Mouse (Mus musculus): Measurements from ENCODE around the gene Naaladl2. TPM values are rescaled to one million over a fixed set of nuclear protein-coding genes. Genes with fewer than 3 reads are reported as not detected.

Naaladl2 gene
- polyA plus RNA-seq, 1 experiment from 2014 or later: 0.23 TPM

DNA sequence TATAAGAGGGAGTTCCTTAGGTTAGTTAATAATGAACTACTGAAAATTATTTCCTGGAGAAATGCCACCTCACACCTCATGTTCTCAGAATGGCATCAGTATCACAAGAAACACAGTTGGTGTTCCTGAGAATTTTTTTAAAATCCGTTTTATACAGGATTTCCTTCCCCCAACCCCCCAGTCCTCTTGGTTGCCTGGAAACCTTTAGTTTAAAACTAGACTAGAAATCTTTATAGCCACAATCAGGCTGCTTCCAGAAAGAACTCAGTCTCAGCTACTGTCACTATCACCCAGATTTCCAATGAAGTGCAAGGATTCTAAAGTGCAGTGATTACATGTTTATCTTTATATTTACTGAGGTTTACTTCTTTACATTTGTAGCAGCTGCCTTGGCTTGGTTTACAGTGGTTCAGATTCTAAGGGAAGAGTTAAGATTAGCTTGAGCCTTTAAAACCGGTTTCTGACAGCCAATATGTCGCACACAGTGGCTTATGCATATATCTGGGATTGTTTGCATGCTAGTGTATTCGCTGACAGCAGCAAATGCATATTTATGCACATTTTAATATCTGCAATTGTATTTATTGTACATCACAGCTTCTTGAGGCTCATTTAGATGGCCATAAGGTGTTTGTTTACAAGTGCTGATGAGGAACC is 657.5 kb downstream of the Naaladl2 start:
- H3K4me1 ChIP-seq (replicated peaks): no peaks in the 10 kb centered on the region
- DNase-seq (no peak), ATAC-seq (ENCODE audit: low read depth) (no peak)
- H3K36me3 ChIP-seq: no peaks in the 10 kb centered on the region
- no peak overlapping the region for H3K9ac ChIP-seq
- 41% methylated on average over 4 of the region's 4 CpGs for WGBS (ENCODE audit: insufficient replicate concordance)
- no peaks in the 10 kb centered on the region for H3K9me3 ChIP-seq (replicated peaks)
- no peak overlapping the region for H3K27ac ChIP-seq
- no peaks in the 10 kb centered on the region for H3K27me3 ChIP-seq
- H3K4me2 ChIP-seq: no peak overlapping the region
- no peak overlapping the region for H3K4me3 ChIP-seq (replicated peaks)

DNA sequence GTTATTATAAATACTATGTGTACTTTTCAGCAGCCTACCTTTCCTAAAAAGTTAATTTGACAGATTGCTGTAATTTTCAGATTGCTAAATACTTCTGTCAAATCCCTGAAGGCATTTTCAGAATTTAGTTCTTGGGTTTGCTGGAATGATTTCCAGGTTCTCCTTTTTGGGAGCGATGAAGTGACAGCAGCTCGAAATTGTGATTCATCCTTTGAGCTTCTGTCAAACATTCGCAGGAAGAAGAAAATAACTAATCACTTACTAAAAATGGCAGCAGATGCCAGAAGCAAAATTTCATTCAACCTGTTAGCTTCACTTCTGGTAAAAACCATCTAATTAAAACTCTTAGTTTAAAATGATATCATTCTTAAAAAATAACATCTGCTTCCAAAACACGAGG is 680.1 kb downstream of the Naaladl2 start:
- H3K4me2 ChIP-seq: no peak overlapping the region
- H3K27me3 ChIP-seq: no peaks in the 10 kb centered on the region
- ATAC-seq (ENCODE audit: low read depth): no peak
- no peaks in the 10 kb centered on the region for H3K36me3 ChIP-seq
- DNase-seq: no peak
- H3K4me3 ChIP-seq (replicated peaks): no peak overlapping the region
- H3K9ac ChIP-seq: no peak overlapping the region
- H3K27ac ChIP-seq: no peak overlapping the region
- H3K4me1 ChIP-seq (replicated peaks): no peaks in the 10 kb centered on the region
- WGBS (ENCODE audit: insufficient replicate concordance): 70% methylated on average over 4 of the region's 4 CpGs
- H3K9me3 ChIP-seq (replicated peaks): no peaks in the 10 kb centered on the region

DNA sequence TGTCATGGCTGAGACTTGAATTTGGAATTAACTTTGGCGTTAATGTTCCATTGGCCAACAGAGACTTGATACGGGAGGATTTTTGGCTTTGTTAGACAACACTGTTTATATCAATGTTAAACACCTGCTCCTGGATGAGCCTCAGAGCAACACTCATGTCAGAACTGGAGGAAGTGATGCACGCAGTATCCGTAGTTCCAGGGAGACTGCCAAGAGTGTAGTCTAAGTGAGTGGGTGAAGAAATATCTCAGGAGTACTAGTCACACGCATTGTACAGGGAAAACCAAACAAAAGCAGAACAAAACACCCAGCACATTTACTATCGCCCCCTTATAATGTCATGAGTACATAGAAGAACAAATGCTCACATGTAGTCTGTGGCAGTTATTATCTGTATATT is 703.4 kb downstream of the Naaladl2 start:
- no peak for ATAC-seq (ENCODE audit: low read depth)
- H3K4me1 ChIP-seq (replicated peaks): no peaks in the 10 kb centered on the region

DNA sequence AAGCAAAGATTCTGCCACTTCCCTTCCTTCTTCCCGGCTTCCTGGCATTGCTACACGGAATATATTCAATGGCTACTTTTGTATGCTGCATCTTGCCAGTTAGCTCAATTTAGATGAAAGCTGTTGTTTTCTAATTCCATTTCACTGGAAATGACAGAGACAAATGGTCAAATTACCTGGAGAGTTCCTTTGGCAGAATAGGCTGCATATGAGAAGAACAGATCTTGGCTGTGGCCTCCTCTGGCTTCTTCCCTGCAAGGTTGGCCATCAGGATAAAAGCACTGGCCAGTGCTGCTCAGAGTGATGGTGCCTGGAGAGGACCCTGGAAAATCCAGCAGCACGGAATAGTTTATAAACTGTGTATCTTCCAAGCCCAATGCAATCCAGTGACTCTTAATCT is 711.3 kb downstream of the Naaladl2 start:
- WGBS (ENCODE audit: insufficient replicate concordance): 56% methylated on average over 3 of the region's 3 CpGs
- Histone ChIP-seq H3K9ac (no peak overlapping the region), H3K4me2 (no peak overlapping the region), H3K4me3 (replicated peaks) (no peak overlapping the region), H3K9me3 (replicated peaks) (no peaks in the 10 kb centered on the region), H3K27me3 (no peaks in the 10 kb centered on the region), H3K4me1 (replicated peaks) (no peaks in the 10 kb centered on the region), H3K36me3 (no peaks in the 10 kb centered on the region), H3K27ac (no peak overlapping the region)
- ATAC-seq (ENCODE audit: low read depth) (no peak), DNase-seq (no peak)

More for the DNA sequence above, 703.4 kb downstream of the Naaladl2 start:
- Histone ChIP-seq H3K9me3 (replicated peaks) (no peaks in the 10 kb centered on the region), H3K4me2 (no peak overlapping the region), H3K27ac (no peak overlapping the region), H3K9ac (no peak overlapping the region), H3K4me3 (replicated peaks) (no peak overlapping the region), H3K27me3 (no peaks in the 10 kb centered on the region), H3K36me3 (no peaks in the 10 kb centered on the region)
- 69% methylated on average over 6 of the region's 6 CpGs for WGBS (ENCODE audit: insufficient replicate concordance)
- no peak for DNase-seq

DNA sequence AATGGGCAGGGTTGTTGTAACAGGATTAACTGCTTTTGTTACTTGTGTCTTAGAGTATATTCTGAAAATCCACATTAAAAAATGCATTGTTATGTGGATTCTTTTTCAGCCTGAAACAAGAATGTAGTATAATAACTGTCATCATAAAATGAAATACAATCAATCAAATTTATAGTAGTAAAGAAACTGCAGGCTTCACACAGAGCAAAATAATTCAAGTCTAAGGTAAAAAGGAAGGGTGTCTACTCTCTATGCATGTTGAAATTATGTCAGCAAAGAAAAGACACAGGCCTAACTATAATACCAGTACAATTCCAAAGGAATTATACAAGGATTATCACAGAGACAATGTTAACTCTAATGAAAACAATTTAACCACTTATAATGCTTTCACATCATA is 752.3 kb downstream of the Naaladl2 start:
- H3K36me3 ChIP-seq: no peaks in the 10 kb centered on the region
- DNase-seq: no peak
- no peaks in the 10 kb centered on the region for H3K27me3 ChIP-seq
- H3K27ac ChIP-seq: no peak overlapping the region
- no peak overlapping the region for H3K4me2 ChIP-seq
- no peak overlapping the region for H3K9ac ChIP-seq
- no peaks in the 10 kb centered on the region for H3K9me3 ChIP-seq (replicated peaks)
- H3K4me1 ChIP-seq (replicated peaks): no peaks in the 10 kb centered on the region
- H3K4me3 ChIP-seq (replicated peaks): no peak overlapping the region
- no peak for ATAC-seq (ENCODE audit: low read depth)

DNA sequence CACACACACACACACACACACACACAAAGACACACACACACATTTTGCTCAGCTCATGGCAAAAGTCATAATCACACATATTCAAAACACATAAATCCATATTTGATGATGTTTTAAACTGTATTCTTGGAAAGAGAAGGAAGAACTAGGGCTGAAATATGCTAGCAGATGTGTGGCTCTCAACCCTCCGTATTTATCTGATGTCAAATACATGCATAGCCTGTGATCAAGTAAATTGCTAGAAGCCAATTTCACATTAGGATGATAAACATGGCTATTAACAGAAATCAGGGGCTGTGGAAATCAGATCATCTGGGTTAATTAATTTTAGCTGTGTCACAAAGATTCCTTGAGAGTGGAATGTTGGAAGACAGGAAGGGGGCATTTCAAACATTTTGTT is 752.8 kb downstream of the Naaladl2 start:
- WGBS (ENCODE audit: insufficient replicate concordance): 54% methylated on average over 1 of the region's 1 CpGs

DNA sequence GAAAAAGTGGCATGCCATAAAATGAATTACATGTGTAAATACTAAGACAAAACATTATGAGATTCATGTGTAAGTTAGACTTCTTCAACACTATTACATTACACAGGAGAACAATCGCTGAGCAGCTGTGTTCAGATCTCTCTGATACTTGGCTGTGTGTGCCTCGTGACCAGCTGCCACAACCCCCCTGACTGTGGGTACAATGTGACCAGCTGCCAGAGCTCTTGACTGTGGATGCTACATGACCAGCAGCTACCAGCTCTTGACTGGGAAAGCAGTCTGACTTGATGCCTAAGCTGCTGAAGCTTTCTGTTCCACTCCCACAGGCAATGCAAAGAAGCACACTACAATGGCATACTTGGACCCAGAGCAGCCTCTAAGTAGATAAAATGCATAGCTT is 789.1 kb downstream of the Naaladl2 start:
- H3K9me3 ChIP-seq (replicated peaks): no peaks in the 10 kb centered on the region
- no peaks in the 10 kb centered on the region for H3K36me3 ChIP-seq
- H3K27me3 ChIP-seq: no peaks in the 10 kb centered on the region
- no peak overlapping the region for H3K9ac ChIP-seq
- H3K4me2 ChIP-seq: no peak overlapping the region
- ATAC-seq (ENCODE audit: low read depth) (no peak), DNase-seq (no peak)
- no peaks in the 10 kb centered on the region for H3K4me1 ChIP-seq (replicated peaks)
- H3K4me3 ChIP-seq (replicated peaks): no peak overlapping the region
- 53% methylated on average over 2 of the region's 2 CpGs for WGBS (ENCODE audit: insufficient replicate concordance)
- no peak overlapping the region for H3K27ac ChIP-seq

More for the DNA sequence above, 752.8 kb downstream of the Naaladl2 start:
- no peaks in the 10 kb centered on the region for H3K36me3 ChIP-seq
- ATAC-seq (ENCODE audit: low read depth) (no peak), DNase-seq (no peak)
- no peaks in the 10 kb centered on the region for H3K27me3 ChIP-seq
- H3K4me2 ChIP-seq: no peak overlapping the region
- H3K27ac ChIP-seq: no peak overlapping the region
- no peak overlapping the region for H3K9ac ChIP-seq
- no peaks in the 10 kb centered on the region for H3K9me3 ChIP-seq (replicated peaks)
- H3K4me3 ChIP-seq (replicated peaks): no peak overlapping the region
- no peaks in the 10 kb centered on the region for H3K4me1 ChIP-seq (replicated peaks)

DNA sequence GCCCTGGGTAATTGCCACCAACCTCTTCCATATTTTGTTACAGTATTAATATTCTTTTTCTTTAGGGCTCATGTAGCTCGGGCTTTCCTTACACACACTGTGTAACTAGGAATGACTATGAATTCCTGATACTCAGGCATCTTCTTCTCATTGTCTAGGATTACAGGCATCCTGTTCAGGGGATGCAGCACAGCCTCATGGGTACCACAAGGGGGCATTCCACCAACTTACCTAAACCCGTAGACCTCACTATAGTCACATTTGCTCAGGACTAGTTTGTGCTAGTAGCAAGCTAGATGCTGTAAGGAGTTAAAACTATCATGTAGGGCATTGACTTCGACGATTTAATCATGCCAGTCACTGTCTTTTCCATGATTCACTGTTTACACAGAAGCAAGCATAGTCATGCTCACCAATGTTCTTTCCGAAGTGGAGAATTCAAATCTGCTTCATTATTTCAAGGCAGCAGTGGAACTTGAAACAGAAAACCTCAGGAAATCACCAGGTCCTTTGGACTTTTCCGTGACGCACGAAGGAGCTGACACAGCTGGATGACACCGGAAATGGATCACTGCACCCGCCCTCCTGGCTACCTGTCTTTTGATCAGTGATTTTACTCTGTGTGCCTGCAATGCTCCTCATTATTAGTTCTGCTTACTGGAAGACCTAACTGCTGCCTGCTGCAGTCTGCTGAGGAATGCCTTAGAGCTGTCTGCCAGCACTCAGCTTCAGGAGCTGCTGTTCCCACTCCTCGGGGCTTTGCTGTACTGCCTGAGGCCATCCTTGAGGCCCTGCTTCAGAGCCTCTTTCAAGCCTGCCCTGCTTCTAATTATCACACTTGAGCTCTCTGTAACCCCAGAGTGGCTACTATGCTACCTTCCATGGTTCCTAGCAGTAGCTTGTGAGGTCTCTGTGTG is 822.3 kb downstream of the Naaladl2 start:
- no peak overlapping the region for H3K27ac ChIP-seq
- DNase-seq (no peak), ATAC-seq (ENCODE audit: low read depth) (no peak)
- no peak overlapping the region for H3K9ac ChIP-seq
- WGBS (ENCODE audit: insufficient replicate concordance): 68% methylated on average over 11 of the region's 11 CpGs
- H3K9me3 ChIP-seq (replicated peaks): no peaks in the 10 kb centered on the region
- no peaks in the 10 kb centered on the region for H3K36me3 ChIP-seq
- H3K27me3 ChIP-seq: no peaks in the 10 kb centered on the region
- no peaks in the 10 kb centered on the region for H3K4me1 ChIP-seq (replicated peaks)
- no peak overlapping the region for H3K4me2 ChIP-seq
- no peak overlapping the region for H3K4me3 ChIP-seq (replicated peaks)

DNA sequence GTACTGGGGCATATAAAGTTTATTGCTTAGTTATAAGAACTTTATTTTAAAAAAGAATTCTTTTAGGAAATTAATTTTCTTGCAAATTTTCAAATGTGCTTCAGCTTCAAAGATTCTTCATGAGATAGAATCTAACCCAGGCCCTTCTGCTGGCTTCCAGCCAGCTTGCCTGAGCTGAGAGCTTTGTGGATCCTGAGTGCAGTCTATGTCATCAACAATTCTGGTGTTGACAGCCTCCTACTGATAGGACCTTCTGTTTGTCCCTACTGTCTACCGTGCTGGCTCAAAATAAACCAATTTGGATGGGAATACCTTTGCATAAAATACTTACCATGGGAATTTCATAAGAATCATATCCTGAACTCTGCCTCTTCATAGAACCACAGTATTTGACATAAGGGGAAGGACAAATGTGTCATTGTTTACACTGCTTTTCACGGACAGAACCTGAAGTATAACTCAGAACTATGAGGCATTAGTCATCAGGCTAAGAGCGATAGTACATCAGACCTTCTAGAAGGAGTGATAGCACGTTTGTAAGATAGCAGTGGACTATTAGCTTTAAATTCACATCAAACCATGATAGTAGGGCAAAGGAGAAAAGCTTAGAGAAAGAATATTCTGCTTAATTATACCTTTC is 829.3 kb downstream of the Naaladl2 start:
- 49% methylated on average over 4 of the region's 4 CpGs for WGBS (ENCODE audit: insufficient replicate concordance)
- H3K27me3 ChIP-seq: no peaks in the 10 kb centered on the region
- no peak for DNase-seq
- H3K4me2 ChIP-seq: no peak overlapping the region
- no peak for ATAC-seq (ENCODE audit: low read depth)
- no peaks in the 10 kb centered on the region for H3K4me1 ChIP-seq (replicated peaks)
- H3K4me3 ChIP-seq (replicated peaks): no peak overlapping the region
- no peaks in the 10 kb centered on the region for H3K36me3 ChIP-seq
- no peaks in the 10 kb centered on the region for H3K9me3 ChIP-seq (replicated peaks)
- no peak overlapping the region for H3K27ac ChIP-seq
- no peak overlapping the region for H3K9ac ChIP-seq

DNA sequence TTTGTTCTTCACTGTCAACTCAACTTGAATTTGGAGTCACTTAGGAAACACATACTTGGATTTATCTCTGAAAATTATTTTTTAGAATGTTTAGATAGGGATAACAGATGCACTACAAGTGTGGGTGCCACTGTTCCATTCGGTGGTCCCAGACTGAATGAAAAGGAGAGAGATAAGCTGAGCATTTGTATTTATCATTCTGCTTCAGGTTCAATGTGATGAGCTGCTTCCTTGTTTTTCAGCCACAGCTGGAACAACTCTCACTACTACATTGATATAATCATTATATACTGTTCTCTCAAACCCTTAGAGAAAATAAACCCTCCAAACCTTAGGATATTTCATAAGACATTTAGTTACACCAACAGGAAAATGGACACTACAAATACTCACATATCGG is 918.6 kb downstream of the Naaladl2 start:
- 51% methylated on average over 2 of the region's 2 CpGs for WGBS (ENCODE audit: insufficient replicate concordance)
- no peak for ATAC-seq (ENCODE audit: low read depth)

DNA sequence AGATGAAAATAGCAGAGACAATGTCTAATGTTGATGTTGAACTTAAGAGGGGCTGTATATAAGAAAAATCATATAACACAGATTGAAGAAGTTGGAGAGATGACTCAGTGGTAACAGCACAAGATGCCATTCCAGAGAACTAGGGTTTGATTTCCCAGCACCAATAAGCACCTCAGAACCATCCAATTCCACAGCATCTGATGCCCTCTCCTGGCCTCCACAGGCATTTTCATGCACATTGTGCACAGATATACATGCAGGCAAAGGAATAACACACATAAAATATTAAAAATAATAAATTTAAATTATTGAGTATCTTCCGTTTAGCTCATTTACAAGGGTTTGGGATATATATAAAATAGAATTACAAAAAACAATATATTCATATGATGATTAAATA is 926.6 kb downstream of the Naaladl2 start:
- Histone ChIP-seq H3K27ac (no peak overlapping the region), H3K27me3 (no peaks in the 10 kb centered on the region), H3K9ac (no peak overlapping the region), H3K4me1 (replicated peaks) (no peaks in the 10 kb centered on the region), H3K36me3 (no peaks in the 10 kb centered on the region), H3K4me3 (replicated peaks) (no peak overlapping the region), H3K9me3 (replicated peaks) (no peaks in the 10 kb centered on the region), H3K4me2 (no peak overlapping the region)
- no peak for DNase-seq
- ATAC-seq (ENCODE audit: low read depth): no peak
- 66% methylated on average over 1 of the region's 1 CpGs for WGBS (ENCODE audit: insufficient replicate concordance)

More for the DNA sequence above, 918.6 kb downstream of the Naaladl2 start:
- Histone ChIP-seq H3K27ac (no peak overlapping the region), H3K36me3 (no peaks in the 10 kb centered on the region), H3K9me3 (replicated peaks) (no peaks in the 10 kb centered on the region), H3K27me3 (no peaks in the 10 kb centered on the region), H3K9ac (no peak overlapping the region), H3K4me1 (replicated peaks) (no peaks in the 10 kb centered on the region), H3K4me2 (no peak overlapping the region), H3K4me3 (replicated peaks) (no peak overlapping the region)
- DNase-seq: no peak
